Mouse (Mus musculus) hindbrain, postnatal 0 days (tissue): Measurements from ENCODE around the gene Psmb1. TPM values are rescaled to one million over a fixed set of nuclear protein-coding genes. Genes with fewer than 3 reads are reported as not detected.
A peak's percentile ranks its signal among the peaks of the same experiment; 100 is the strongest.

ENCODE experiments used
- ATAC-seq: fragments of 200-750 bp; cut with Nextera tagmentation; 2 replicates; pipeline ENCODE4 v1.8.0; 2017; ENCODE audit warnings: mild to moderate bottlenecking, moderate TSS enrichment, moderate library complexity
- DNase-seq: peaks from one replicate; pipeline ENCODE4 v3.0.0-alpha.2; 2015; ENCODE audit warnings: low spot score
- H3K27ac ChIP-seq: fragments of 300-500 bp; sonication (generic); 2 replicates; pipeline ENCODE4 v1.5.1; 2014; ENCODE audit warnings: mild to moderate bottlenecking
- H3K27me3 ChIP-seq: fragments of 300-500 bp; sonication (generic); 2 replicates; pipeline ENCODE4 v1.6.1; 2014; ENCODE audit warnings: low read length, mixed read lengths; ENCODE audit not compliant: insufficient read depth
- H3K36me3 ChIP-seq: fragments of 300-500 bp; sonication (generic); 2 replicates; pipeline ENCODE4 v1.6.1; 2014; ENCODE audit warnings: low read length, mixed read lengths; ENCODE audit not compliant: insufficient read depth
- H3K4me1 ChIP-seq: fragments of 300-500 bp; sonication (generic); 2 replicates; pipeline ENCODE4 v1.6.1; 2014; ENCODE audit warnings: antibody characterized with exemption, low read length, mixed read lengths; ENCODE audit not compliant: insufficient read depth
- H3K4me2 ChIP-seq: fragments of 300-500 bp; sonication (generic); 2 replicates; pipeline ENCODE4 v1.6.1; 2014; ENCODE audit warnings: low read depth, mild to moderate bottlenecking, low read length, moderate library complexity, mixed read lengths
- H3K4me3 ChIP-seq: fragments of 300-500 bp; sonication (generic); 2 replicates; pipeline ENCODE4 v1.5.1; 2014; ENCODE audit warnings: low read length
- H3K9ac ChIP-seq: fragments of 300-500 bp; sonication (generic); replicated peaks from 2 replicates; pipeline ENCODE4 v1.6.1; 2014; ENCODE audit warnings: mild to moderate bottlenecking, low read length, moderate library complexity, mixed read lengths
- H3K9me3 ChIP-seq: fragments of 300-500 bp; sonication (generic); 2 replicates; pipeline ENCODE4 v1.6.1; 2016; ENCODE audit warnings: low read length, mixed read lengths
- CTCF ChIP-seq: IDR thresholded peaks from 2 replicates; pipeline ENCODE4 v1.5.1; 2016; ENCODE audit warnings: antibody characterized with exemption, control low read depth, low read depth
- WGBS: fragments of 180-500 bp; shearing (Covaris S2); extraction: QIAGEN DNeasy Blood & Tissue Kit; methylation state at CpG from one replicate; pipeline ENCODE4 v1.1.7; 2014; 5-methylcytosine and 5-hydroxymethylcytosine counted together
- polyA plus RNA-seq: library from polyadenylated mRNA; unstranded; fragments of >200 nt; fragmentation: Nextera tagmentation; extraction: Ambion mirVana; gene quantifications from 2 replicates; pipeline ENCODE4 v1.2.1, GENCODE M21; 2015
- total RNA-seq: library from RNA; depleted of rRNA; stranded (reverse); fragments of >200 nt; gene quantifications from 2 replicates; pipeline ENCODE4 v1.2.3, GENCODE M21; 2014

Gene Psmb1
- total and polyA plus RNA-seq, 2 experiments from 2014 or later: 91.8 to 273 TPM

GRCm38 (mm10) chr17:15518766-15519165, 19.2 kb upstream of the Psmb1 start:
- no peak overlapping the region for H3K9ac ChIP-seq
- no peak for DNase-seq
- no peaks in the 10 kb centered on the region for H3K4me1 ChIP-seq
- no peaks in the 10 kb centered on the region for H3K9me3 ChIP-seq
- no peak overlapping the region for H3K4me2 ChIP-seq
- 94% methylated on average over 1 of the region's 1 CpGs for WGBS
- H3K4me3 ChIP-seq: no peak overlapping the region
- H3K27ac ChIP-seq: no peak overlapping the region
- no peak for ATAC-seq
- peaks cover 57% of the 10 kb centered on the region for H3K36me3 ChIP-seq
- H3K27me3 ChIP-seq: no peaks in the 10 kb centered on the region
- no peak for TF ChIP-seq CTCF

GRCm38 (mm10) chr17:15518186-15518585, 18.6 kb upstream of the Psmb1 start:
- Histone ChIP-seq H3K4me3 (no peak overlapping the region), H3K27ac (no peak overlapping the region), H3K9ac (no peak overlapping the region), H3K4me1 (no peaks in the 10 kb centered on the region), H3K9me3 (no peaks in the 10 kb centered on the region), H3K27me3 (no peaks in the 10 kb centered on the region), H3K4me2 (no peak overlapping the region), H3K36me3 (peaks cover 62% of the 10 kb centered on the region)
- peak; percentile 10 for DNase-seq
- ATAC-seq: peak; percentile 75
- 93% methylated on average over 5 of the region's 5 CpGs for WGBS
- TF ChIP-seq CTCF: peak; percentile 53

- DNase-seq (no peak), ATAC-seq (0 out of 2 replicates have a peak, but pooled peaks have one; percentile 43)
- H3K27ac ChIP-seq: no peak overlapping the region
- 76% methylated on average over 5 of the region's 5 CpGs for WGBS
- no peaks in the 10 kb centered on the region for H3K27me3 ChIP-seq
- no peaks in the 10 kb centered on the region for H3K9me3 ChIP-seq
- H3K4me2 ChIP-seq: no peak overlapping the region
- H3K36me3 ChIP-seq: peaks cover 62% of the 10 kb centered on the region
- H3K4me1 ChIP-seq: no peaks in the 10 kb centered on the region
- 0 out of 2 replicates have a peak, but pooled peaks have one; percentile 8 for TF ChIP-seq CTCF
- no peak overlapping the region for H3K9ac ChIP-seq
- no peak overlapping the region for H3K4me3 ChIP-seq
These were observed 18.2 kb upstream of the Psmb1 start for GRCm38 (mm10) chr17:15517776-15518175.

GRCm38 (mm10) chr17:15510694-15511093, 11.1 kb upstream of the Psmb1 start:
- Histone ChIP-seq H3K9me3 (no peaks in the 10 kb centered on the region), H3K9ac (no peak overlapping the region), H3K27me3 (no peaks in the 10 kb centered on the region), H3K4me3 (no peak overlapping the region), H3K4me2 (no peak overlapping the region), H3K27ac (no peak overlapping the region), H3K36me3 (peaks cover 68% of the 10 kb centered on the region), H3K4me1 (no peaks in the 10 kb centered on the region)
- WGBS: 89% methylated on average over 2 of the region's 2 CpGs
- DNase-seq: no peak
- no peak for ATAC-seq
- no peak for TF ChIP-seq CTCF

- peaks cover under 1% of the 10 kb centered on the region; the same call in 1 of the 2 replicates for H3K36me3 ChIP-seq
- WGBS: 40% methylated on average over 7 of the region's 7 CpGs
- TF ChIP-seq CTCF: no peak
- H3K4me1 ChIP-seq: peaks cover 15% of the 10 kb centered on the region
- ATAC-seq: no peak
- no peaks in the 10 kb centered on the region for H3K27me3 ChIP-seq
- H3K4me3 ChIP-seq: peak overlapping the region; percentile 86
- H3K4me2 ChIP-seq: peak overlapping the region; percentile 92
- peak overlapping the region; percentile 88; the same call in 1 of the 2 replicates for H3K9ac ChIP-seq
- H3K9me3 ChIP-seq: no peaks in the 10 kb centered on the region
- H3K27ac ChIP-seq: peak overlapping the region; percentile 98
- no peak for DNase-seq
These were observed 818 bp downstream of the Psmb1 start for GRCm38 (mm10) chr17:15498753-15499113.

DNA sequence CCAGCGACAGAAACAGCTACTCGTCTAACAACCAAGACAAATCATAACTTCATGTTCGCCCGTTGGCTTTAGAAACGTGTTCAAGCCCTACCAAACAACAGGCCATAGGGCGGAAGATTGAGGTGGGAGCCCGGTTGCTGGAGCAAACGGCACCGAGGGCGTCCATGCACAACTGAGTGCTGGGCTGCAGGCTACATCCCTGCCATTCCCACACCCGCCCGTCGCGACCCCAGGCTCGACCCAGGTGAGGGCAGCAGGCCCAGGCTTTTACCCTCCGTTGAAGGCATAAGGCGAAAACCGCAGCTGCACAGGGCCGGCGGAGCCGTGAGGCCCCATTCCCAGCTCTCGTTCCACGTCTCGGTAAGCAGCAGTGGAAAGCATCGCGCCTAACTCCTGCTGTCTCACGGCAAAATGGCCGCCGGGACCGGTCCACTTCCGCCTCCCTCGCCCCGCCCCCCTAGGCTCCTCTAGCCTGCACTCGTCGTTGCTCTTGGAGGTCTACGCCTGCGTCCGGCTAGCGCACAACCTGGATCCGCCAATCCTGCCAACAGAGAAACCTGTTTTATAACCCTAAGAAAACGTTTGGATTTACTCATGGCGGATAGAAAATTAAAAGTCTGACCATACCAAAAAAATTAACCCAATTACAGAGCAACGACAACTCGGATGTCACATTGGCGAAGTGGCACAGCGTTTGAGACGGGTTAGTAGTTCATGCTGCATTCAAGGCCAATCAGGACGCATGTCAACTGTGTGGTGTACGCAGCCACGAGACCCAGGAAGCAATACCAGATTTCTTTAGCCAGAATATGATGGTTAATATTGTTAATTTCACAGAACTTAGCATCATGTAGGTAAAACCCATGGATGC, 1.4 kb downstream of the Psmb1 start:
- H3K4me2 ChIP-seq: peak overlapping the region; percentile 92
- ATAC-seq (peak; percentile 97), DNase-seq (peak; percentile 97)
- no peaks in the 10 kb centered on the region for H3K9me3 ChIP-seq
- under 1% methylated on average over 50 of the region's 50 CpGs for WGBS
- peaks cover 15% of the 10 kb centered on the region for H3K4me1 ChIP-seq
- peak overlapping the region; percentile 86 for H3K4me3 ChIP-seq
- peaks cover 4% of the 10 kb centered on the region for H3K36me3 ChIP-seq
- peak overlapping the region; percentile 88 for H3K9ac ChIP-seq
- 0 out of 2 replicates have a peak, but pooled peaks have one; percentile 2 for TF ChIP-seq CTCF
- H3K27ac ChIP-seq: peak overlapping the region; percentile 98
- H3K27me3 ChIP-seq: no peaks in the 10 kb centered on the region

- no peak for DNase-seq
- H3K4me2 ChIP-seq: no peak overlapping the region
- H3K36me3 ChIP-seq: peaks cover 31% of the 10 kb centered on the region
- H3K27me3 ChIP-seq: no peaks in the 10 kb centered on the region
- no peak for ATAC-seq
- no peak overlapping the region for H3K27ac ChIP-seq
- H3K4me1 ChIP-seq: no peaks in the 10 kb centered on the region
- TF ChIP-seq CTCF: no peak
- no peak overlapping the region for H3K4me3 ChIP-seq
- 90% methylated on average over 7 of the region's 7 CpGs for WGBS
- no peak overlapping the region for H3K9ac ChIP-seq
- no peaks in the 10 kb centered on the region for H3K9me3 ChIP-seq
These were observed 9.0 kb downstream of the Psmb1 start for GRCm38 (mm10) chr17:15490542-15490941.
